Mouse (Mus musculus) testis, adult 2 months (tissue): ENCODE data around the gene Patj.

ENCODE experiments used
- CTCF ChIP-seq: fragments of 200-500 bp; IDR thresholded peaks from 2 replicates; pipeline ENCODE4 v1.5.1; 2012; ENCODE audit warnings: low read depth, mild to moderate bottlenecking, inconsistent platforms, low read length, moderate library complexity; ENCODE audit not compliant: control insufficient read depth, insufficient read depth, insufficient replicate concordance
- POLR2A ChIP-seq: fragments of 200-500 bp; IDR thresholded peaks from 2 replicates; pipeline ENCODE4 v1.6.1; 2012; ENCODE audit warnings: low read depth, mild to moderate bottlenecking, inconsistent platforms, low read length, moderate library complexity; ENCODE audit not compliant: control insufficient read depth

DNA sequence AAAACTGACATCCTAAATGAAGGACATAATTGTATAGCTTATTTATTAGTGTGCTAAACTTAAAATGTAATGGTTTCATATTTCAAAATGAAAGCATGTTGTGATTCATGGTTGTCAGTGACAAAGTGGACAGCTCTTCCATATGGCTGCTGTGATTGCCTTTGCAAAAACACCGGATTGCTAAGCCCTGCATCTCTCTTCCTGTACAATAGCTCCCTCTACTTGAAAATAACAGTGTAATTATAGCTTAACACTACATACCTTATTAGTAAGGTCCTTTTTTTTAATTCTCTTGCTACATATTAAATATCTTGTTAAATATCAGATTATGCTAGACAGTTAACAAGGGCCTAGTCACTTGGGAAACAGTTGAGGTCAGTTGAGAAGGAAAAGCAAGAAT is 93.8 kb downstream of the Patj start:
- TF ChIP-seq POLR2A = no peak
- TF ChIP-seq CTCF = no peak
